ENCODE assay signal across 22 mouse cellular contexts in genomic region chr2:178516941-178517340, GRCm38 (mm10).
"Had no signal": no experiment of that assay in that cellular context is flagged by ENCODE, and none has a peak within 500 bp of the region (broad histone marks: within the 10 kb centered on the region; RNA-seq: fewer than 3 reads in every experiment).

No protein-coding gene starts in this region.

- H3K4me1 ChIP-seq: kidney, embryonic 15.5 days; liver, embryonic 13.5 days; midbrain, embryonic 10.5 days; neural tube, embryonic 13.5 days had no signal

- H3K27ac ChIP-seq: intestine, embryonic 15.5 days; kidney, embryonic 15.5 days; left cerebral cortex, adult 2 months; limb, embryonic 13.5 days; liver, embryonic 13.5 days; macrophage; midbrain, embryonic 10.5 days; neural tube, embryonic 13.5 days; stomach, postnatal 0 days had no signal

- DNase-seq: kidney, adult 11 months; kidney, adult 8-10 months; kidney, postnatal 10 days; kidney, postnatal 36 days; layer of hippocampus, postnatal 36 days; left cerebral cortex, postnatal 4 days; liver; liver, embryonic 13.5 days; lung, embryonic 14.5 days; midbrain, embryonic 14.5 days; right cerebral cortex, postnatal 25 days; spleen, adult 18-20 months; thymus, adult 2 months; thymus, postnatal 25 days had no signal

- H3K4me3 ChIP-seq: intestine, embryonic 15.5 days; kidney, embryonic 15.5 days; left cerebral cortex, adult 2 months; limb, embryonic 13.5 days; liver, embryonic 13.5 days; midbrain, embryonic 10.5 days; neural tube, embryonic 13.5 days had no signal

- H3K36me3 ChIP-seq: intestine, embryonic 15.5 days; kidney, embryonic 15.5 days; limb, embryonic 13.5 days; liver, embryonic 13.5 days; midbrain, embryonic 10.5 days; neural tube, embryonic 13.5 days had no signal

- H3K9ac ChIP-seq: intestine, embryonic 15.5 days; kidney, embryonic 15.5 days; limb, embryonic 13.5 days; liver, embryonic 13.5 days; lung, embryonic 14.5 days; neural tube, embryonic 13.5 days had no signal

- H3K27me3 ChIP-seq: intestine, embryonic 15.5 days; kidney, embryonic 15.5 days; liver, embryonic 13.5 days; neural tube, embryonic 13.5 days had no signal
